Mouse (Mus musculus) kidney, adult 18-20 months (tissue): Measurements from ENCODE around the gene Satb1.

Experiments used
- DNase-seq: peaks from one replicate; pipeline ENCODE4 v3.0.0; 2021

Gene Satb1

DNA sequence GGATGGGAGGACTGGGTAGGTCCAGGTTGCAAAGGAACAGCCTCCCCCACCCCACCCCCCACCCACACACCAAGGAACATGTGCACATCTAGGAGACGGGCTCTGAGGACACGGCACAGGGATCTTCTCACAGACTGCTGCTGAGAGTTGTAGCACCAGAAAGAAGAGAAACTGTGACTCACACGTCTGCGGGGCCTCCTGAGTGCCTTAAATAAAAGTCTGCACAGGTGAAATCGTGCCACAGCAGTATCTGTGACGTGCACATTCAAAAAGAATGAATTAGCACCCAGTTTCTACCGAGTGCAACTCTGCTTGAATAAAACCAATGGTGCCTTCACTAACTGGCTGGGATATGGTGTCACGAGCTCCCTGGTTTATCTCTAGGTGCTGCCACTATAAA lies 69.5 kb downstream of the Satb1 start:
- DNase-seq, result no peak

DNA sequence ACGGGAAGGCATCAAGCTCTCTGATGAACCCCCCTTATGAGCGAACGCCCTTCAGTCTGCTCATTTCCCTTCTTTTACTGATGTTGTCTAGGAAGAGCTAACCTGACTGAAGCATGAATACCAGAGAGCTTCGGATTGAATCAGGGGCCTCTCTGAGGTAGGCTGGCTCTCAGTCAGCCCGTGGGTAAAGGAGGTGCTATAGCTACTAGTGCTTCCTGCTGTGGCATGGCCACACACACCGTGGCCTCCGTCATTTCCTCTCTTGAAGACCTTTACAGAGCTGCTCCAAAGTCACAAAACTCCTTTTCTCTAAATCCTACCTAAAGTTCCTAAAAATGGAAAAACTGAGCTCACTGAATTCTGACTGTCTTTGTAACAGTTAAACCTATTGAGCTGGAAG lies 70.6 kb downstream of the Satb1 start:
- no peak for DNase-seq

GRCm38 (mm10) chr17:51760997-51761655 lies 72.0 kb downstream of the Satb1 start:
- no peak for DNase-seq

GRCm38 (mm10) chr17:51760251-51760887 lies 72.7 kb downstream of the Satb1 start:
- no peak for DNase-seq

- DNase-seq, result no peak
Observed at GRCm38 (mm10) chr17:51759509-51759908, 73.6 kb downstream of the Satb1 start.

DNA sequence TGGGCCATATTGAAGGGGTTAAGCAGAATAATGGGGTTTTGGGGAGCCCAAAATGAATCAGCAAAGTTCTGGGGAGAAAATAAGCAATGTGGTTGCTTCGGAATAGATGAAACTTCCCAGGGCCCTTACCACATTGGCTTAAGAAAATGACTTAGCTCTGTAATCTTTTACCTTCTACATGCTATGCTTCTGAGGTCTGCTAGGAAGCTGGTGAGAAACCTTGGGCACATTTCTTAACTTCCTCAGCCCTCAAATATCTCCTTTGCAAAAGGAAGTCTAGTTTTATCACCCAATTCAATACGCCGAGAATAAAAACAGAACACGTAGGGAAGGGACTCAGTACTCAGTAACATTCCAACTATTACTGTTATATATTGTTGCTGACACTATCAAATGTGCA lies 80.9 kb downstream of the Satb1 start:
- DNase-seq, result no peak

DNA sequence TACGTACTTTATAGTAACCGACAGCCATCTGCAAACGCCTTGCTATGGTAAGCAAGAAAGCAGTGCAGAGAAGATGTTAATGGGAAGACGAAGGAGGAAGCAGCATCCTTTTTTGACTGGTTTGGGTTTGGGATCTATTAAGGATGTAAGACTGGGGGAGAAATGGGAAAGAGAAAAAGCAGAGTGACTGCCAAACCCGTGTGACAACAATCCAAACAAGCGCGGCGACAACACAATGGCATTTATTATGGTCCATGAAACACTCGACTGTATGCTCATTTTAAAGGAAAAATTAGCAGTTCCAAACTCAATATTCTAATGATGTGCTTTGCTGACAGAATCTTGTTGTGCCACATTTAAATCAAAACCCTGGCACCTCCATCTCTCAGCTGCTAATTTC lies 85.9 kb downstream of the Satb1 start:
- DNase-seq, result no peak

DNA sequence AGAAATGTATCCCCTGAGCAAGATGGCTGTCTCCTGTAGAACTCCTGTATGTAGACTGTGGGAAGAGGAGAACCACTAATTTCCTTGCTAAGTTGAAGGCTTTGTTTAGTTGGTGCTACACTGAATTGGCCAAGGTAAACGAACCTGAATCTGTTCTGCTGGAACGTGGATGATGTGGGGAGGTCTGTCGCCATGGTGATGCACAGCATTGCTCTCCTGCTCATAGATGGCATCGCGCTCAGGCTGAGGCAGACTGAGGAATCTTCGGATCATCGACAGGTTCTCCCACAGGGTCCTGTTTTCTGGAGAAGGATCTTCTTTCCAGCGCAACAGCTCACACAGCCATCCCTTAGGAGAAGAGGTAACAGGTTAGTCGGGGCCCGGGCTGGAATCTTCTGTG lies 90.6 kb downstream of the Satb1 start:
- no peak for DNase-seq

GRCm38 (mm10) chr17:51741126-51741525 lies 92.0 kb downstream of the Satb1 start:
- no peak for DNase-seq

DNA sequence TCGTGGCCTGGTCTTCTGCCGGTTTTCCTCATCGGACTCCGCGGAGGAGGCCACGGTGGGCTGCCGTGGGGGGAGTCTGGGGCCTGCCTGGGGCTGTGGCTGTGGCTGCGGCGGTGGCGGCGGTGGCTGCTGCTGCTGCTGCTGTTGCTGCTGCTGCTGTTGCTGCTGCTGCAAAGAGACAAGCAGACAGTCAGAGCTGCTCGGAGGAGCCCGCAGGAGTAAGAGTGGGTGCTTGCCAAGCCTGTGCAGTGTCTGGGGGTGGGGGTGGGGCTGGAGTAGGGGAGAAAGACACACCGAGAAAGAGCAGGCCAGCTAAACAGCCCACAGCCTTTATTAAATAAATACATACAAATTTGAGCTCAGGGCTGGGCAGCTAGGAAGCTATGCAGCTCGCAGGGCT lies 92.8 kb downstream of the Satb1 start:
- peak; percentile 29 for DNase-seq

GRCm38 (mm10) chr17:51724486-51724885 lies 108.6 kb downstream of the Satb1 start:
- DNase-seq, result no peak

DNA sequence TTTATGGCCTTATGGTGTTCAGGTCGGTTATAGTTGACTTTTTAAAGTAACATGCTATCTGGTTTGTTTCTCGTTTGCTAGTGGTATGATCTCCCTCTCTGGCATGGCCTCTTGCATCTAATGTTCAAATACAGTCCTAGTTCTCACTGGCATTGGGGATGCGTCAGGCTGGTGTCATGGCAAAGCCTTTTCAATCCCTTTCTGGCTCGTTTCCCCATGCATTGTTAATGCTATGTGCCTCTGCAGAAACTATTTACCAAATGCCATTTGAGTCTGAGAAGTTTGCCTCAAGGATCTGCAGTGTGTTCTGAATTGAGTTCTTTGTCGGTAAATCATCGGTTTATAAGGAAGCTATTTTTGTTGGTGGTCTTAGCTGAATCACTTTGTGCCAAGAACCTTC lies 137.4 kb downstream of the Satb1 start:
- no peak for DNase-seq

GRCm38 (mm10) chr17:51695271-51695670 lies 137.8 kb downstream of the Satb1 start:
- DNase-seq, result no peak

- no peak for DNase-seq
Observed at GRCm38 (mm10) chr17:51690526-51690925, 142.6 kb downstream of the Satb1 start.

- no peak for DNase-seq
Observed at GRCm38 (mm10) chr17:51687226-51687625, 145.9 kb downstream of the Satb1 start.
